Mouse (Mus musculus) midbrain, embryonic 12.5 days (tissue): Measurements from ENCODE around the gene Glis2. TPM values are rescaled to one million over a fixed set of nuclear protein-coding genes. Genes with fewer than 3 reads are reported as not detected.

Experiments
- ATAC-seq: fragments of 200-750 bp; cut with Nextera tagmentation; 2 replicates; pipeline ENCODE4 v1.8.0; 2017; ENCODE audit warnings: low read depth, moderate TSS enrichment, moderate library complexity; ENCODE audit not compliant: low FRiP score
- H3K27ac ChIP-seq: fragments of 300-500 bp; sonication (generic); replicated peaks from 2 replicates; pipeline ENCODE4 v1.5.1; 2016; ENCODE audit warnings: mild to moderate bottlenecking
- H3K27me3 ChIP-seq: fragments of 300-500 bp; sonication (generic); 2 replicates; pipeline ENCODE4 v1.6.1; 2016; ENCODE audit warnings: mild to moderate bottlenecking
- H3K36me3 ChIP-seq: fragments of 300-500 bp; sonication (generic); 2 replicates; pipeline ENCODE4 v1.6.1; 2016
- H3K4me1 ChIP-seq: fragments of 300-500 bp; sonication (generic); 2 replicates; pipeline ENCODE4 v1.6.1; 2016
- H3K4me2 ChIP-seq: fragments of 300-500 bp; sonication (generic); replicated peaks from 2 replicates; pipeline ENCODE4 v1.6.1; 2016; ENCODE audit warnings: mild to moderate bottlenecking, moderate library complexity
- H3K4me3 ChIP-seq: fragments of 300-500 bp; sonication (generic); 2 replicates; pipeline ENCODE4 v1.5.1; 2016; ENCODE audit warnings: mild to moderate bottlenecking
- H3K9ac ChIP-seq: fragments of 300-500 bp; sonication (generic); replicated peaks from 2 replicates; pipeline ENCODE4 v1.6.1; 2016; ENCODE audit warnings: mild to moderate bottlenecking, moderate library complexity
- H3K9me3 ChIP-seq: fragments of 300-500 bp; sonication (generic); 2 replicates; pipeline ENCODE4 v1.6.1; 2016; ENCODE audit warnings: mild to moderate bottlenecking
- WGBS: fragments of 180-500 bp; shearing (Covaris S2); methylation state at CpG from one replicate; pipeline ENCODE4 v1.1.7; 2016; 5-methylcytosine and 5-hydroxymethylcytosine counted together
- polyA plus RNA-seq: library from polyadenylated mRNA; unstranded; fragments of >200 nt; fragmentation: Nextera tagmentation; extraction: Ambion mirVana; gene quantifications from 2 replicates; pipeline ENCODE4 v1.2.1, GENCODE M21; 2016

Gene Glis2
- polyA plus RNA-seq, 1 experiment from 2014 or later = 28.2 TPM

DNA sequence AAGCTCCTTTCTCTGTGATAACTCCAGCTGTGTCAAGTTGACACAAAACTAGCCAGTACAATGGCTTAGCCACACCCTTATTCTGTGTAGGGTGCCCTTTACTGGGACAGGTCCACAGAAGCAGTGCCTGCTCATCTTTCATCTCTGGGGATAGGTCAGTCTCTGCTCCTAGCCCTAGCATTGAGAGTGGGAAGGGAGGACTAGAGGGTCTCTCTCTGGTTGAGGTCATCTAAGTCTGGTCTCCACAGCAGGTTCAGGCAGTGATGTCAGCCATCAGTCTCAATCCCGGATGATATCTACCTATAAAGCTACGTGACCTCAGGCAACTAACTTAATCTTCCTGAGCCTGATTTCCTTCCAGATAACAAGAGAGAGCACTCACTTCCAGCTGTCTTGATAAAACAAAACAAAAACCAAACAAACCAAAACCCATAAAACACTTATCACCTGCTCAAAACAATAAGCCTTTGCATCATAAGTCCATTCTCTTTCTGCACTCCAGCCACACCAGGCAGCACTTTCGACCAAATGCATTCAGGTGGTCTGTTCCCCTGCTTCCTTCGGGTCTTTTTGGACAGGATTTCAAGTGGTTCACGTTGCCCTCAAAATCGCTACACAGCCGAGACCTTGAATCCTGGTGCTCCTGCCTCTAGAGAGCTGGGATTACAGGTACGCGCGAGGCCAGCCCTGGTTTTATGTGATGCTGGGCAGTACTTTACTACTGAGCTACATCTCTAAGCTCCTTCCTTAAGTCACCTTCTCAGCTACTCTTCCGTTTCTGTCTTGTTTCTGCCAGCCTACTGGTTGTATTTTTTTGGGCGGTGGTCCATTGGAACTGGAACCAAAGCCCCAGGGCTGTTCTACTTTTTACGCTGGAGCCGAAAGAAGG lies 8.6 kb upstream of the Glis2 start:
- peak overlapping the region; percentile 44 for H3K4me3 ChIP-seq
- H3K27me3 ChIP-seq = no peaks in the 10 kb centered on the region
- WGBS = 13% methylated on average over 14 of the region's 14 CpGs
- peak overlapping the region; percentile 85 for H3K27ac ChIP-seq
- peak overlapping the region; percentile 46 for H3K9ac ChIP-seq
- ATAC-seq = peak; percentile 39
- peaks cover 17% of the 10 kb centered on the region for H3K4me1 ChIP-seq
- peak overlapping the region; percentile 58 for H3K4me2 ChIP-seq
- no peaks in the 10 kb centered on the region for H3K9me3 ChIP-seq
- peaks cover 4% of the 10 kb centered on the region for H3K36me3 ChIP-seq

DNA sequence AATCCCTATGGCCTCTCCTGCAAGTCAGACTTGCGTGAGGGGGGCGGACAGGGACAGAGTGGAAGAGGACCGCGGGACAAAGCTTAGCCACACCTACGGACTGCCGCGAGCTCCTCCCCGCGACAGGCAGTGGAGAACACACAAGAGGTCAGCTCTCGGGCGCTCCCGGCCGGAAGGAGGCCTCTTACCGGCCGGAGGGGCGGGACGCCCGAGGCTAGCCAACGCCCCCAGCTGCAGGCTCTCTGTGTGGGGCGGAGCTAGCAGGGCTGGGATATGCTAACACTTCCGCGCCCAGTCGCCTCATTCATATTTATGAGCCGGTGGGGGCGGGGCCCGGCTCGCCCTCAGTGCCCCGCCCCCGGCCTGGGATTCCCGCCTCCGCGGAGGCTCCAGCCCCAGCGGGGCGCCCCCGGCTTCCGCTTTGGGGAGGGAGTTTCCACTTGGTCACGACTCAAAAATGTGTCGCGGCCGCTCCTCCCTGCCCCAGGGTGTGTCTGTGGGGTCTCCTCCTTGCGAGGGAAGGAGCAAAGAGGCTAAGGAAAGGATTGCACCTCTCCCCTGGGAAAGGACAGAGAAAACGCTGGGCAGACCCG lies 7.9 kb upstream of the Glis2 start:
- H3K9ac ChIP-seq = peak overlapping the region; percentile 46
- peaks cover 17% of the 10 kb centered on the region for H3K4me1 ChIP-seq
- WGBS = under 1% methylated on average over 43 of the region's 43 CpGs
- H3K4me2 ChIP-seq = peak overlapping the region; percentile 58
- no peaks in the 10 kb centered on the region for H3K9me3 ChIP-seq
- peaks cover 4% of the 10 kb centered on the region for H3K36me3 ChIP-seq
- peak overlapping the region; percentile 85 for H3K27ac ChIP-seq
- H3K4me3 ChIP-seq = peak overlapping the region; percentile 44
- ATAC-seq = peak; percentile 99
- no peaks in the 10 kb centered on the region for H3K27me3 ChIP-seq

DNA sequence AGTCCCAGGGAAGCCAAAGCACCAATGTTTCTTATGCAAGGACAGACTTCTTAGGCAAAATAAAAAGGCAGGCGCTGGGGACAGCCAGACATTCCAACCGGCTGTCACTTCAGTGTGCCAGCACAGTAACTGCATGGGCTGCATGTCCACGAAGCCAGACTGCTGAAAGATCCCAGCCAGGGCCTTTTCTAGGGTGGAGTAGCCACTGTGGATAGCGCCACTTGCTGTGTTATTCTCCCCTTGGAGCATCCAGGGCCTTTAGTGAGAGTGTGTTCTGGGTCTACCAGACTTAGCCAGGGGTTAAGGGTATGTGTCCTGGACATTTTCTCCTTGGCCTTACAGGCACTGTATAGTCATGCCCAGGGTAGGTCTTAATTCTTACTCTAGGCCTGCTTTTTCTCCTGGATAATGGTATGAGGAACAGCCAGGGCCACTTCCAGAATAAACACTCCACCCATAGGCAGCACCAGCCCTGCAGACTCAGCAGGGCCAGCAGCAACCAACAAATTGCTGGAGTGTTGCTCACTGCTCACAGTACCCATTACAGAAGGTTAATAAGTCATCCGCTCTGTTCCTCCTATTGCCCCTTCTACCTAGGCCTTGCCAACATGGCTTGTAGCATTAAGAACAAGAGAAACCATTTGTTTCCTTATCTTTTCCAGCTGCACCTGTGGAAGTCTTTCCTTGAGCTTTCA lies 6.8 kb upstream of the Glis2 start:
- H3K9me3 ChIP-seq = no peaks in the 10 kb centered on the region
- 56% methylated on average over 5 of the region's 5 CpGs for WGBS
- peaks cover 4% of the 10 kb centered on the region for H3K36me3 ChIP-seq
- H3K4me1 ChIP-seq = peaks cover 22% of the 10 kb centered on the region
- H3K4me3 ChIP-seq = no peak overlapping the region
- no peaks in the 10 kb centered on the region for H3K27me3 ChIP-seq
- no peak for ATAC-seq
- peak overlapping the region; percentile 85 for H3K27ac ChIP-seq
- no peak overlapping the region for H3K9ac ChIP-seq
- H3K4me2 ChIP-seq = peak overlapping the region; percentile 58; the same call in 1 of the 2 replicates

DNA sequence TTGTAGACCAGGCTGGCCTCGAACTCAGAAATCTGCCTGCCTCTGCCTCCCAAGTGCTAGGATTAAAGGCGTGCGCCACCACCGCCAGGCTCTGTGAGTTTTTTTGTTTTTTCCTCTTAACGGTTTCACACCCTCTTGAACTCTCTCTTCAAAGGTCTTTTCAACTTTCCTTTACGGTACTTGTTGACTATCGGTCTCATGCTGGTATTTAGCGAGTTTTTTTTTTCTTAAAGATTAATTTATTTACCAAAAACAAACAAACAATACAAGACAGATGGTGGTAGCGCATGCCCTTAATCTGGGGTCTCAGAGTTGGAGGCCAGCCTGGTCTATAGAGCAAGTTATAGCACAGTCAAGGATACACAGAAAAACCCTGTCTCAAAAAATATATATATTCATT lies 4.3 kb upstream of the Glis2 start:
- no peaks in the 10 kb centered on the region for H3K27me3 ChIP-seq
- H3K4me2 ChIP-seq = no peak overlapping the region
- H3K27ac ChIP-seq = no peak overlapping the region
- H3K4me3 ChIP-seq = no peak overlapping the region
- WGBS = 96% methylated on average over 9 of the region's 9 CpGs
- H3K4me1 ChIP-seq = peaks cover 34% of the 10 kb centered on the region
- no peak overlapping the region for H3K9ac ChIP-seq
- no peak for ATAC-seq
- H3K9me3 ChIP-seq = no peaks in the 10 kb centered on the region
- peaks cover 4% of the 10 kb centered on the region for H3K36me3 ChIP-seq

DNA sequence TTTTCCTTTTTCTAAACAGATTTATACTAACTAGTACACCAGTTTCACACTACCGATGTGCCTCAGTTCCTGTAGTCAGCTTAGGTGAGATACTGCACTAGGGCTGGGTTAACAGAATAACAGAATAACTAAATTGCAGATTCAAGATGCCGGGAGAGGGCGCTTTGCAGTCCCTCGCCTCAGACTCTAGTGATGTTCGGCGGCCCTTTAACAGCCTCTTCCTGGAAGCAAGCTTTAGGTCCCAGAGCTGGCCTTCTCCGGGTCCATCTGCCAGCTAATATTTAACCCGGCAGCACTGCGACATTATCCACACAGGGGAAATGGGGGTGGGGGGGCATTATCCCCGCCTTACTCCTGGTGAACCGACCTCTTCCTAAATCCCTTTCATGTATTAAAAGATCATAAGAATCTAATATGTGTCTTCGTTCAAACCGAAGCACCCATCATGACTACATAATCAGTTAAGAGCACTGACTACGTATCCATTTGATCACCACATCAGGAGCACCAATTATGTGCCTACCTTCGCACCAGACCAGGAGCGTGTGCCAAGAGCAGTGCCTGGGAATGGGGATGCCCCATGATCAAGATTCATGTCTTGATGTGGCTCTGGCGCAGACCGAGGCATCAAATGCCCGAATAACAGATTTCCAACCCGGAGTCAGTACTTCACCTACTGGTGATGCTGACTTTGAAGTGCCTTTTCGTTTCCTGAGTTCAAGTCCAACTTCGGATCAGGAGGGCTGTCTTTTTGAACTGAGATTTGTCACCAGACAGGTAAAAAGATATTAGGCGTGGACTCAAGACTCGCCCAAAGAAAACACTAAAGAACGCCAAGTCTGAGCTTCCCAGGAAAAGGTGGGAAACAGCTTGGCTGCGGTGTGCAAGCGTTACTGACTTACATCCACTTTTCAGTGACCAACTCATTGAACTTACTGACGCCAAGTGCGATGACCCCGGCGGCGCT lies 1.3 kb upstream of the Glis2 start:
- ATAC-seq = no peak
- WGBS = 15% methylated on average over 32 of the region's 32 CpGs

DNA sequence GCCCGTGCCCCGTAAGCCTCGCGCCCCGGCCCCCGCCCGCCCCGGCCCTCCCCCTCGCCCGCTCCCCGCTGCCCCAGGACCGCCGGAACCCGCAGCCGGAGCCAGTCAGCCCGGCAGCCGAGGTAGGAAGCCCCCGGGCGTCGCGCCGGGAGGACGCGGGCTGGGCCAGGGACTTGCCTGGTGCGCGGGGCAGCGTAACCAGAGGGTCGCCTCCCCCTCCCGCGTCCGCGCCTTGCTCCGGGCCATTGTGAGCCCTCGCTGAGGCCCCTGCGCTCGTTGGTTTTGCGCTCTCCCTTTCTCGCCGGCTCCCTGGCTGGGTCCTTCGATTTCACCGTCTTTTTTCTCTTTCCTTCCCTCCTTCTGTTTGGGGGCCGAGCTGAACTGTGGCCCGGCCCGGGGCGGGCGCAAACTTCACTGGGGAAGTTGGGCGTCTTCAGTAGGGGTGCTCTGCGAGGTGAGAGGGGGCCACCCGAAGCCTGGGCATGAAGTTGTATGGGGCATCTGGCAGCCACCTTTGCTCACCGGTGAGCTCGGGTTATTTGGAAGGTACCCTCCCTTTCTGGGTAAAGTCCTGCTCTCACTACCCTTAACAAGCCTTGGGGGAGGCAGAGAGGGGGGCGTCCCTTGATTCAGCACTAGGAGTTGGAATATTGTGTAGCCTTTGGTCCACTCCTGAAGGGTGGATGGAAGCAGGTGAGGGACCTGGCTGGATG lies 457 bp downstream of the Glis2 start:
- peaks cover 64% of the 10 kb centered on the region for H3K4me1 ChIP-seq
- H3K27ac ChIP-seq = peak overlapping the region; percentile 97
- H3K4me2 ChIP-seq = peak overlapping the region; percentile 100
- H3K36me3 ChIP-seq = peaks cover 4% of the 10 kb centered on the region
- no peaks in the 10 kb centered on the region for H3K27me3 ChIP-seq
- under 1% methylated on average over 45 of the region's 52 CpGs for WGBS
- peak; percentile 57 for ATAC-seq
- H3K9ac ChIP-seq = peak overlapping the region; percentile 99
- peak overlapping the region; percentile 88 for H3K4me3 ChIP-seq
- H3K9me3 ChIP-seq = no peaks in the 10 kb centered on the region

More for the DNA sequence above, 1.3 kb upstream of the Glis2 start:
- peak overlapping the region; percentile 97 for H3K27ac ChIP-seq
- peak overlapping the region; percentile 99 for H3K9ac ChIP-seq
- peak overlapping the region; percentile 88 for H3K4me3 ChIP-seq
- peak overlapping the region; percentile 100 for H3K4me2 ChIP-seq
- H3K9me3 ChIP-seq = no peaks in the 10 kb centered on the region
- H3K27me3 ChIP-seq = no peaks in the 10 kb centered on the region
- peaks cover 4% of the 10 kb centered on the region for H3K36me3 ChIP-seq
- H3K4me1 ChIP-seq = peaks cover 46% of the 10 kb centered on the region

DNA sequence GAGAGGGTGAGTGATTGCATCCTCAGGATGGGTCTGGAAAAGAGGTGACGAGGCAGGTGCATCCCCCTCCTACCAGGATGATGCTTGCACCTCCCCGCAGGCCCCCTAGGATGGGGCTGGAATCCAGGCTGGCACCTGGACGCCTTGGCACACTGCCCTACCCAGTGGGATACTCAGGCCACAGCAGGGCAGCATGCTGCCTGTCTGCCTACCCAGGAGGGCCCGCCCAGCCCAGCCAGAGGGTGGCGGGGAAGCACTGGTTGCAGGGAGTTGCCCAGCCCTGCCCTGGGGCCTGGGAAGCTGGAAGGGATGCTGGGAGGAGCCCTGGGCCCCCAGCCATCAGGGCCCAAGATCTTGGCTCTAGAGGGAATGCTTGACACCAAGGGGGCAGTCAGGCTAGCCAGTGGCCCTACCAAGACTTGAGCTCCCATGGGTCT lies 1.0 kb downstream of the Glis2 start:
- Histone ChIP-seq H3K27ac (peak overlapping the region; percentile 97), H3K4me2 (peak overlapping the region; percentile 100), H3K36me3 (peaks cover 3% of the 10 kb centered on the region), H3K9ac (peak overlapping the region; percentile 99), H3K4me3 (peak overlapping the region; percentile 88), H3K9me3 (no peaks in the 10 kb centered on the region), H3K27me3 (no peaks in the 10 kb centered on the region), H3K4me1 (peaks cover 70% of the 10 kb centered on the region)
- ATAC-seq = peak; percentile 9; the same call in 1 of the 2 replicates
- 2% methylated on average over 5 of the region's 5 CpGs for WGBS

DNA sequence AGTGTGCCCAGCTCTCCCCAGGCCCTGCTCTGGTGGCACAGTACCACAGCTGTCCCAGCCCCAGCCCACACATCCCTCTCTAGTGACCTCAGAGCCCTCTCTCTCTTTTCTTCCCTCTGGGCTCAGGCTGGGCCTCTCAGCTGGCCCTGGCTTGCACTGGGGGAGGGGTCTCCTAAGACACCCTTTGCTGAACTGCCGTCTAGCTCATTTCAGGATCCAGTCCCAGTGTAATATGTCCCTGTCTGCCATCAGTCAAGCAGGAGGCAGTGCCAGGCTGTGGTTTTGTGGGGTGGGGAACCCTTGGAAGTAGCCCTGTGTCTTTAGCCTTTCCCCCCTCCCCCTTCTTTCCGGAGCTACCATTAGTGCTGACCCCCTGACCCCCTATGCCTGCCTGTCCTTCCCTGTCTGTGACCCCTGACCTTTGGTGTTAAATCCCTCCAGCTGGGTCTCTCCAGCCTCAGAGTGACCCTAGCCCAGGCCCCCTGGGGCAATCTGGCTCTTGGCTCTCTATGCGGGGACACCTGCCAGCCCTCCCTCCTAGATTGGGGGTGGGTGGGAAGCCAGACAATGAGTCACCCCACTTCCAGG lies 1.7 kb downstream of the Glis2 start:
- Histone ChIP-seq H3K36me3 (no peaks in the 10 kb centered on the region), H3K9me3 (no peaks in the 10 kb centered on the region), H3K4me1 (peaks cover 77% of the 10 kb centered on the region), H3K4me3 (peak overlapping the region; percentile 88), H3K27ac (peak overlapping the region; percentile 97), H3K9ac (peak overlapping the region; percentile 99), H3K4me2 (peak overlapping the region; percentile 100), H3K27me3 (no peaks in the 10 kb centered on the region)
- WGBS = 2% methylated on average over 3 of the region's 3 CpGs
- ATAC-seq = peak; percentile 13; the same call in 1 of the 2 replicates

DNA sequence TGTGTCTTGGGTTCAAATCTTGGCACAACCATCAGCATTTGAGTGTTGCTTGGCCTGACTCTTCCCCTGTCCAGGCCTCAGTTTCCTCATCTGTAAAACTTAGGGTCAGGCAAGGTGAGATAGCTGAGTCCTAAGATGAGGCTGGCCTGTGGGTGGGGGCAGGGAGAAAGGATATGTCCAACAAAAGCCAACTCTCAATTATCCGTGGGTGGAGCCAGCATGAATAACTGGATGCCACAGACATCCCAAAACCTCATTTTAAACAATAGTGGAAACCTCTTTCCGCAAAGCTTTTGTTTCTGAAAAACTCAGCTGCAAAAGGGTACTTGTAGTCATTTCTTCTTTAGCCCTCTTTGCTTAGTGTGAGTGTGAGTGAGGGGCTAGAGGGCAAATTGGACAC lies 2.3 kb downstream of the Glis2 start:
- H3K9ac ChIP-seq = peak overlapping the region; percentile 99; the same call in 1 of the 2 replicates
- 36% methylated on average over 2 of the region's 2 CpGs for WGBS
- H3K9me3 ChIP-seq = no peaks in the 10 kb centered on the region
- peak overlapping the region; percentile 97 for H3K27ac ChIP-seq
- H3K36me3 ChIP-seq = no peaks in the 10 kb centered on the region
- peak overlapping the region; percentile 88 for H3K4me3 ChIP-seq
- peaks cover 81% of the 10 kb centered on the region for H3K4me1 ChIP-seq
- no peaks in the 10 kb centered on the region for H3K27me3 ChIP-seq
- no peak for ATAC-seq
- H3K4me2 ChIP-seq = peak overlapping the region; percentile 100

DNA sequence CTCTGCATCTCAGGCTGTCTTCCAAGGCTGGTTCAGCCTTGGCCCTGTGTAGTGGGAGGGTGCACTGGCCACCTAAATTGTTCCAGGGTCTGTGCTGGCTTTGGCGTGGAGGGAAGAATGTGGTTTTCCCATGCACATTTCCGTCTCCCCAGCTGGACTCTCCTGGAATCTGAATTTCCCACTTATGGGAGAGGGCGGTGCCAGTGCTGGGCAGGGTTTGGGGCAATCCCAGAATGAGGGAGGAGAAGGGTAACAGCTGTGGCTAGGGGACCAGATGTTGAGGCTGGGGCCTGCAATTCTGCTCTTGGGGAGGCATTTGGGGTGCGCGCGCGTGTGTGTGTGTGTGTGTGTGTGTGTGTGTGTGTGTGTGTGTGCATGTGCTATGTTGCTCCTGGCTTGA lies 2.8 kb downstream of the Glis2 start:
- 60% methylated on average over 7 of the region's 7 CpGs for WGBS
- peak overlapping the region; percentile 97 for H3K27ac ChIP-seq
- ATAC-seq = no peak
- H3K4me2 ChIP-seq = peak overlapping the region; percentile 100
- no peaks in the 10 kb centered on the region for H3K27me3 ChIP-seq
- H3K4me3 ChIP-seq = peak overlapping the region; percentile 88
- peak overlapping the region; percentile 99; the same call in 1 of the 2 replicates for H3K9ac ChIP-seq
- H3K4me1 ChIP-seq = peaks cover 85% of the 10 kb centered on the region
- H3K9me3 ChIP-seq = no peaks in the 10 kb centered on the region
- H3K36me3 ChIP-seq = no peaks in the 10 kb centered on the region
